Mouse (Mus musculus) CD8-positive naive resting alpha-beta T cell, adult 2 months (primary cell): ENCODE measurements around the gene Ushbp1.

ENCODE experiments used
- DNase-seq, 2 experiments: peaks; one replicate each; pipeline ENCODE4 v3.0.0; 2022; ENCODE audit warnings: low read depth in 2 of 2, low spot score in 2 of 2

Ushbp1 gene

GRCm38 (mm10) chr8:71394481-71394880 is 1.1 kb downstream of the Ushbp1 start:
- no peak for DNase-seq

- no peak for DNase-seq
Observed at GRCm38 (mm10) chr8:71392871-71393270, 2.7 kb downstream of the Ushbp1 start.

GRCm38 (mm10) chr8:71392391-71392790 is 3.2 kb downstream of the Ushbp1 start:
- no peak for DNase-seq

GRCm38 (mm10) chr8:71391696-71392095 is 3.9 kb downstream of the Ushbp1 start:
- DNase-seq, result no peak

- no peak for DNase-seq
Observed at GRCm38 (mm10) chr8:71388267-71388666, 7.3 kb downstream of the Ushbp1 start.

- DNase-seq, result no peak
Observed at GRCm38 (mm10) chr8:71385212-71385835, 10.3 kb downstream of the Ushbp1 start.

GRCm38 (mm10) chr8:71383860-71384259 is 11.7 kb downstream of the Ushbp1 start:
- no peak for DNase-seq

GRCm38 (mm10) chr8:71383396-71383795 is 12.2 kb downstream of the Ushbp1 start:
- DNase-seq, result no peak

- no peak for DNase-seq
Observed at GRCm38 (mm10) chr8:71381971-71382961, 13.3 kb downstream of the Ushbp1 start.

GRCm38 (mm10) chr8:71381421-71381970 is 14.1 kb downstream of the Ushbp1 start, which contains the start of gene Nr2f6:
Gene Nr2f6, minus strand, starts transcription at chr8:71381960.
- DNase-seq, result no peak

GRCm38 (mm10) chr8:71380178-71381171 is 15.1 kb downstream of the Ushbp1 start:
- no peak for DNase-seq

GRCm38 (mm10) chr8:71379512-71380075 is 16.0 kb downstream of the Ushbp1 start:
- no peak for DNase-seq

GRCm38 (mm10) chr8:71379008-71379407 is 16.6 kb downstream of the Ushbp1 start:
- DNase-seq, result no peak

- DNase-seq, result no peak
Observed at GRCm38 (mm10) chr8:71376423-71377030, 19.1 kb downstream of the Ushbp1 start.

- no peak for DNase-seq
Observed at GRCm38 (mm10) chr8:71375581-71376422, 19.8 kb downstream of the Ushbp1 start.

- no peak for DNase-seq
Observed at GRCm38 (mm10) chr8:71374616-71375206, 20.9 kb downstream of the Ushbp1 start.

- DNase-seq, result no peak
Observed at GRCm38 (mm10) chr8:71373000-71373399, 22.6 kb downstream of the Ushbp1 start.

- no peak for DNase-seq
Observed at GRCm38 (mm10) chr8:71372427-71372826, 23.2 kb downstream of the Ushbp1 start.
